Mouse (Mus musculus) subcutaneous adipose tissue, adult 2 months (tissue): ENCODE measurements around the gene Aox4. TPM values are rescaled to one million over a fixed set of nuclear protein-coding genes. Genes with fewer than 3 reads are reported as not detected.

ENCODE experiments used
- polyA plus RNA-seq: library from polyadenylated mRNA; depleted of rRNA; stranded (reverse); fragments of >200 nt; gene quantifications from 2 replicates; pipeline ENCODE4 v1.2.3, GENCODE M21; 2012; ENCODE audit warnings: low replicate concordance; rRNA removed

Gene Aox4
- polyA plus RNA-seq = 0.26 TPM in 1 of 2 replicates, not detected in the other

GRCm38 (mm10) chr1:58210203-58210602, at the start of gene Aox4:
TSS of gene Aox4 (plus strand) at chr1:58210397.

GRCm38 (mm10) chr1:58278026-58278425, 67.8 kb downstream of the Aox4 start, which contains the start of gene Aox2:
TSS of gene Aox2 (plus strand) at chr1:58278326.

Other genes with a start within 250 kb of the Aox4 start
- 0.29 and 1.2 TPM in 2 replicates for gene Sgo2a, start 214.4 kb upstream of the Aox4 start, polyA plus RNA-seq
- 9.4 and 11.5 TPM in 2 replicates for gene Kctd18, start 191.4 kb upstream of the Aox4 start, polyA plus RNA-seq
- gene Aox1, start 180.5 kb upstream of the Aox4 start, polyA plus RNA-seq = 18.8 and 41.1 TPM in 2 replicates
- 1.2 and 10.2 TPM in 2 replicates for gene Aox3, start 97.3 kb upstream of the Aox4 start, polyA plus RNA-seq
- gene Aox2, start 67.9 kb downstream of the Aox4 start, polyA plus RNA-seq = 0.03 TPM in 1 of 2 replicates, not detected in the other
- gene Bzw1, start 182.5 kb downstream of the Aox4 start, polyA plus RNA-seq = 34.3 and 43.2 TPM in 2 replicates
- gene Clk1, start 213.7 kb downstream of the Aox4 start, polyA plus RNA-seq = 77.8 and 84.2 TPM in 2 replicates
- 22.8 and 31.4 TPM in 2 replicates for gene Nif3l1, start 234.8 kb downstream of the Aox4 start, polyA plus RNA-seq
- 21.9 and 22.9 TPM in 2 replicates for gene Ppil3, start 235.1 kb downstream of the Aox4 start, polyA plus RNA-seq